In the genomic region with DNA sequence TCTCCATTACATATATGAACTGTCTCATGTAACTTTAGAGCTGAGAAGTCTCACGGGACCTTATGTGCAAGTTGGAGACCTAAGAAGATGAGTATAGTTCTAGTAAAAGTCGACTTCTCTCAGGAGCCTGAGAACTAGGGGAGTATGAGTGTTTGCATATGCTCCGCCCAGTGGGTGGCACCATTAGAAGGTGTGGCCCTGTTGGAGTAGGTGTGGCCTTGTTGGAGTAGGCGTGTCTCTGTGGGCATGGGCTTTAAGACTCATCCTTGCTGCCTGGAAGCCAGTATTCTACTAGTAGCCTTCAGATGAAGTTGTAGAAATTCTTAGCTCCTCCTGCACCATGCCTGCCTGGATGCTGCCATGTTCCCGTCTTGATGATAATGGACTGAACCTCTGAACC, we compare ENCODE assay signal across 13 mouse cellular contexts.
"Had no signal": no experiment of that assay in that cellular context is flagged by ENCODE, and none has a peak within 500 bp of the region (broad histone marks: within the 10 kb centered on the region; RNA-seq: fewer than 3 reads in every experiment).

No protein-coding gene starts in this region.

- H3K9me3 ChIP-seq: midbrain, embryonic 12.5 days; neural tube, embryonic 15.5 days had no signal

- H3K9ac ChIP-seq: limb, embryonic 13.5 days; liver, embryonic 14.5 days; midbrain, embryonic 12.5 days; neural tube, embryonic 15.5 days had no signal

- H3K27me3 ChIP-seq: limb, embryonic 13.5 days; midbrain, embryonic 12.5 days; neural tube, embryonic 15.5 days had no signal

- H3K36me3 ChIP-seq: limb, embryonic 13.5 days; midbrain, embryonic 12.5 days; neural tube, embryonic 15.5 days had no signal

- H3K27ac ChIP-seq: layer of hippocampus, adult 2 months; limb, embryonic 13.5 days; liver, embryonic 14.5 days; midbrain, embryonic 12.5 days; neural tube, embryonic 15.5 days; stomach, postnatal 0 days had no signal

- H3K4me3 ChIP-seq: layer of hippocampus, adult 2 months; limb, embryonic 13.5 days; midbrain, embryonic 12.5 days; neural tube, embryonic 15.5 days had no signal

- DNase-seq: kidney, postnatal 10 days; kidney, postnatal 4 days; left cerebral cortex, postnatal 4 days; lung, adult 18-20 months; right cerebral cortex, adult 18-20 months; right cerebral cortex, postnatal 25 days; thymus, postnatal 4 days had no signal

- H3K4me2 ChIP-seq: limb, embryonic 13.5 days; midbrain, embryonic 12.5 days; neural tube, embryonic 15.5 days had no signal

- H3K4me1 ChIP-seq: midbrain, embryonic 12.5 days had no signal
